Mouse (Mus musculus): Measurements from ENCODE around the gene Ift80.

Ift80 gene

DNA sequence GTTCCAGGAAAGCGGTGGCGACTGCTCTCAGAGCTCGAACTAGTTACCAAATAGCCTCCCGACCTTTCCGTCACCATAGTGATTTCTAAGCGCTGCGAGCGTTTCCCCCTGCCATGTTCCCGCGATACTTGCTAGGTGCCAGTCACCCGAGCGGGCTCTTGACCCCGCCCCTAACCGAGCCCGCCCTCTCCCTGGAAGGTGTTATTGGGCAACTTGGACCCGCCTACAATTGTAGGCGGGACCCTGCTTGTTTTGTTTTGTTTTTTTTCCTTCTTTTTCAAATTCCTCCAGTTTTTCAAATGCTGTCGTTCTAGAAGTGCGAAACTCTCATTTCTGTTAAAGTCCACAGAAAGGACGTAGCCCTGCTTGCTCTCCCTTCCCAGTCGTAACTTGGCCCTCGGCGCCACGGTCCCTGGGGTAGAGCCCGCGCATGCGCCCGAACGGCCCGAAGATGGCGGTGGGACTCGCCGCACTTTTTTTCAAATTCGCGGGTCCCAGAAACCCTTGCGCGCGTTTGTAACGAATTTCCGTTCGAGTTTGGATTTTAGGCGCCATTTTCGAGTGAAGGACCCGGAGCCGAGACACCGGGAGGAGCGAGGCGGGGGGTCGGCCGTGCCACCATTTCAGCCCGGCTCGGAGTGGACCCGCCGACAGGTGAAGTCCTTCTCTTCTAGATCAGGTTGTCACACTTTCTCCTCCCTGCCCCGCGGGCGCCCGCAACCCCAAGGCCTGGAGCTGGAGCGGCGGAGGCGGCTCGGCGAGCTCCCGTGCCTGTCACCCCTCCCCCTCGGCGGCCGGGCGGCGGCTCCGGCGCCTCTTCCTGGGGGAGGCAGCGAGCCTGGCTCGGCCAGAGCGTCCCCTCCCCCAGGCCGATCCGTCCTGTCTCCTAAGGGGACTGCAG, at the start of gene Ift80, which contains the start of gene Smc4:
TSS of gene Ift80 (minus strand) at position 134 of the 901 bp plus-strand sequence.
TSS of gene Smc4 (plus strand) at position 302 of the 901 bp plus-strand sequence.
- Histone ChIP-seq H3K27me3 (ENCODE audit: insufficient read depth, low read length) (no peaks in the 10 kb centered on the region), H3K9me3 (ENCODE audit: low read length) (no peaks in the 10 kb centered on the region), H3K4me1 (replicated peaks; ENCODE audit: low read depth, low read length) (peaks cover 27% of the 10 kb centered on the region), H3K36me3 (ENCODE audit: insufficient read depth, low read length) (peaks cover 31% of the 10 kb centered on the region), H3K4me3 (replicated peaks; ENCODE audit: low read length) (peak within 1 kb of the TSS; percentile 100)
- TF ChIP-seq NANOG (IDR thresholded peaks at IDR 0.05; ENCODE audit: borderline replicate concordance, low read length) (no peak), CTCF (conservative IDR thresholded peaks at IDR 0.05; ENCODE audit: low read length) (no peak), POU5F1 (IDR thresholded peaks at IDR 0.05; ENCODE audit: borderline replicate concordance, low read length) (no peak)

DNA sequence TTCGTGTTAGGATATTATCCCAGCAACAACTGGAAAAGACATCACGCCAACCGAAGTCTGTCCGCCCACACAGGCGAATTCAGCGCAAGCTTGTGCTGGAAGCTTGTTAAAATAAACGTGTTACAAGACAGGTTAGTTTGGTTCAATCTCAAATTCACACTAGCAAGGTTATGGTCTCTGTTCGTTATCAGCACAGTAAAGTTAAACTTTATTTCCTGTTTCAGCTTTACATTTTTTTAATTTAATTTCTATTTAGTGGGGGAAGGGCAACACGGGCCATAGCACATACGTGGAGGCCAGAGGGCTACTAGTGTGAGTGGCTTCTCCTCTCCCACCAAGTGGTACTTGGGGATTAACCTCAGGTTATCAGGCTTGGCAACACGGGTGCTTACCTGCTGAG, 47.5 kb upstream of the Ift80 start:
- peaks cover 7% of the 10 kb centered on the region; the same call in 1 of the 2 replicates for H3K27me3 ChIP-seq (ENCODE audit: insufficient read depth, low read length)
- H3K36me3 ChIP-seq (ENCODE audit: insufficient read depth, low read length), result no peaks in the 10 kb centered on the region
- peaks cover 8% of the 10 kb centered on the region; the same call in 1 of the 2 replicates for H3K4me1 ChIP-seq (replicated peaks; ENCODE audit: low read depth, low read length)
- no peak for TF ChIP-seq CTCF (conservative IDR thresholded peaks at IDR 0.05; ENCODE audit: low read length)
- TF ChIP-seq NANOG (IDR thresholded peaks at IDR 0.05; ENCODE audit: borderline replicate concordance, low read length), result no peak
- TF ChIP-seq POU5F1 (IDR thresholded peaks at IDR 0.05; ENCODE audit: borderline replicate concordance, low read length), result no peak
- H3K4me3 ChIP-seq (replicated peaks; ENCODE audit: low read length), result peak overlapping the region; percentile 4; the same call in 1 of the 2 replicates
- no peaks in the 10 kb centered on the region for H3K9me3 ChIP-seq (ENCODE audit: low read length)

DNA sequence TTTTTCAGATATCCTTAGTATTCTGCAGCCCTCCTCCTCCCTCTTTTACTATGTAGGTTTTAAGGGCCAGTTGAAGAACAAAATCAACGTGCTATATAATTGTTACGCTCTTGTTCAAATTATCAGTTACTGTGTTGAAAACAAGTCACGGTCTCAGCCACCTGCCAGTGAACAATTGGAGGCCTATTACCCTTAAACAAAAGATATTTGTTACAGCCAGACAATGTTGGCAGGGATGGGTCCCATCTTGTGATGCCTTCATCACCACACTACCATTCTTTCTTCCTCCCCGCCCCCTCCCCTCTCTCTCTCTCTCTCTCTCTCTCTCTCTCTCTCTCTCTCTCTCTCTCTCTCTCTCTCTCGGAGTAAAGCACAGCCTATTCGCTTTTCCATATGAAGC, 44.6 kb upstream of the Ift80 start:
- H3K9me3 ChIP-seq (ENCODE audit: low read length), result no peaks in the 10 kb centered on the region
- TF ChIP-seq CTCF (conservative IDR thresholded peaks at IDR 0.05; ENCODE audit: low read length), result no peak
- no peak for TF ChIP-seq NANOG (IDR thresholded peaks at IDR 0.05; ENCODE audit: borderline replicate concordance, low read length)
- TF ChIP-seq POU5F1 (IDR thresholded peaks at IDR 0.05; ENCODE audit: borderline replicate concordance, low read length), result no peak
- peaks cover 26% of the 10 kb centered on the region for H3K4me1 ChIP-seq (replicated peaks; ENCODE audit: low read depth, low read length)
- H3K27me3 ChIP-seq (ENCODE audit: insufficient read depth, low read length), result 0 out of 2 replicates have a peak, but pooled peaks cover 2% of the 10 kb centered on the region
- no peak overlapping the region for H3K4me3 ChIP-seq (replicated peaks; ENCODE audit: low read length)
- no peaks in the 10 kb centered on the region for H3K36me3 ChIP-seq (ENCODE audit: insufficient read depth, low read length)

DNA sequence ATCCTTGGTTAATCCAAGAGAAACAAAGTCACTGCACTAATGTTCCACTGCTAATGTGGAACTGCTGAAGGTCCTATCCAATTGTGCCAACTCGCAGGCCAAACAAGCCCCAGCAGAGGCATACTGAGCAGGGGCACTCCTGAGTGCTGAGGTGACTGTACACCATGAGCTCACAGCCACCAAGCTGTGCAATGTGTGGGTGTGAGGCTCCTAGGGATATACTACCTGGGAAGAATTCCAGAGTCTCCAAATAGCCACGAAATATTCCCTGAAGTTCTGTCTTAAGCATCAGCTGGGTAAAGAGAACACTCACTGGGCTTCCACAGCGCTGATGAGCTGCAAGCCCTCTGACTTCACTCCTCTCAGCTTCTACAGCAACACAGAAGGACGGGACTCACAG, 43.3 kb upstream of the Ift80 start:
- H3K4me3 ChIP-seq (replicated peaks; ENCODE audit: low read length), result no peak overlapping the region
- peaks cover 33% of the 10 kb centered on the region for H3K4me1 ChIP-seq (replicated peaks; ENCODE audit: low read depth, low read length)
- TF ChIP-seq CTCF (conservative IDR thresholded peaks at IDR 0.05; ENCODE audit: low read length), result no peak
- no peak for TF ChIP-seq NANOG (IDR thresholded peaks at IDR 0.05; ENCODE audit: borderline replicate concordance, low read length)
- TF ChIP-seq POU5F1 (IDR thresholded peaks at IDR 0.05; ENCODE audit: borderline replicate concordance, low read length), result no peak
- H3K27me3 ChIP-seq (ENCODE audit: insufficient read depth, low read length), result 0 out of 2 replicates have a peak, but pooled peaks cover 2% of the 10 kb centered on the region
- no peaks in the 10 kb centered on the region for H3K9me3 ChIP-seq (ENCODE audit: low read length)
- H3K36me3 ChIP-seq (ENCODE audit: insufficient read depth, low read length), result peaks cover 7% of the 10 kb centered on the region

DNA sequence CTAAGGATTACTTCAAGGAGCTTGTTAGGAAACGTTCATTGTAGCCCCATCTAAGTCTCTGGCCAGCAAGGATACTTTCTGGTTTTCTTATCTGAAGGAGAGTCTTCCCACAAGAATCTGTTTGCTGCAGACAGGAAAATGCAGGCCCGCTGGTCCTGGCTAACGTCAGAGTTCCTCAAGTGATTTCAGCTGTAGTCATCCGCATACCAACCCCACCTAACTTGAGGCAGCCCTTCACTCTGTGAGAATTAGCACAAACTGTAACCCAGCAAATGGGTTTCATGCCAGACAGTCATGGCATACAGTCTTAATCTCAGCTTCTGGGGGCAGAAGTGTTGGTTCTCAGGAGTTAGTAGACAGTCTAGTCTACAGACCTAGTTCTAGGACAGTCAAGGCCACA, 42.1 kb upstream of the Ift80 start:
- TF ChIP-seq NANOG (IDR thresholded peaks at IDR 0.05; ENCODE audit: borderline replicate concordance, low read length) (no peak), CTCF (conservative IDR thresholded peaks at IDR 0.05; ENCODE audit: low read length) (no peak), POU5F1 (IDR thresholded peaks at IDR 0.05; ENCODE audit: borderline replicate concordance, low read length) (no peak)
- Histone ChIP-seq H3K4me3 (replicated peaks; ENCODE audit: low read length) (no peak overlapping the region), H3K27me3 (ENCODE audit: insufficient read depth, low read length) (0 out of 2 replicates have a peak, but pooled peaks cover 2% of the 10 kb centered on the region), H3K4me1 (replicated peaks; ENCODE audit: low read depth, low read length) (peaks cover 38% of the 10 kb centered on the region), H3K9me3 (ENCODE audit: low read length) (no peaks in the 10 kb centered on the region), H3K36me3 (ENCODE audit: insufficient read depth, low read length) (peaks cover 15% of the 10 kb centered on the region)

DNA sequence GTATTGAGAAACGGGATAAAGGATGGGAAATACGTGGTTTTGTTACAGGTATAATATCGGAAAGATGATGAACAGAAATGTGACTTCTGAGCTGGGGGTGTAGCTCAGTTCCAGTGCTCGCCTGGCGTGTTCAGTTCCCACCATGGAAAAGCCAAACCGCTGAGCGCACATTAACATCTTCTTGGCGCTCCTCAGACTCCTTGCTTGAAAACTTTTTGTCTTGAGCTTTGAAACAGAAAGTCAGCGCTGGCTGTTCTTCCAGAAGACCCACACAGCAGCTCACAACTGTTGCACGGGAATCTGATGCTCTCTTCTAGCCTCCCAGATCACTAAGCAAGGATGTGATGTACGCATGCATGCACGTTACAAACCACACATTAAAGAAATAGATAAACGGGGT, 41.4 kb upstream of the Ift80 start:
- Histone ChIP-seq H3K36me3 (ENCODE audit: insufficient read depth, low read length) (peaks cover 22% of the 10 kb centered on the region), H3K4me3 (replicated peaks; ENCODE audit: low read length) (peak overlapping the region; percentile 96), H3K9me3 (ENCODE audit: low read length) (no peaks in the 10 kb centered on the region), H3K4me1 (replicated peaks; ENCODE audit: low read depth, low read length) (peaks cover 43% of the 10 kb centered on the region), H3K27me3 (ENCODE audit: insufficient read depth, low read length) (0 out of 2 replicates have a peak, but pooled peaks cover 2% of the 10 kb centered on the region)
- TF ChIP-seq CTCF (conservative IDR thresholded peaks at IDR 0.05; ENCODE audit: low read length) (no peak), POU5F1 (IDR thresholded peaks at IDR 0.05; ENCODE audit: borderline replicate concordance, low read length) (no peak), NANOG (IDR thresholded peaks at IDR 0.05; ENCODE audit: borderline replicate concordance, low read length) (no peak)

DNA sequence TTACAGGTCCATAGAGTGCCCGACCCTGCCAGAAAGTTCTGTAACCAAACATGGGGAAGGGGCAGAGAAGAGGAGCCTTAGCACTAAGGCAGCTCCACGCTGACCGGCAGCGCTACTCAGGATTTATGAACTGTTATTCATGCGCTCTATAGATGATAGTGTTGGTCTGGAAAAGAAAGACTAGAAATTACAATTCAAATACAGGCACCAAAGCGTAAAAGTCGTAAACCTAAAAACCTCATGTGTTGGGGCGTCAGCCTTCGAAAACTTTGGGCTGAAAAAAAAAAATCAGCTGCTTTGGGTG, 41.0 kb upstream of the Ift80 start:
- Histone ChIP-seq H3K36me3 (ENCODE audit: insufficient read depth, low read length) (peaks cover 26% of the 10 kb centered on the region), H3K4me1 (replicated peaks; ENCODE audit: low read depth, low read length) (peaks cover 47% of the 10 kb centered on the region), H3K27me3 (ENCODE audit: insufficient read depth, low read length) (0 out of 2 replicates have a peak, but pooled peaks cover 2% of the 10 kb centered on the region), H3K4me3 (replicated peaks; ENCODE audit: low read length) (peak overlapping the region; percentile 96), H3K9me3 (ENCODE audit: low read length) (no peaks in the 10 kb centered on the region)
- TF ChIP-seq NANOG (IDR thresholded peaks at IDR 0.05; ENCODE audit: borderline replicate concordance, low read length), result no peak
- no peak for TF ChIP-seq CTCF (conservative IDR thresholded peaks at IDR 0.05; ENCODE audit: low read length)
- no peak for TF ChIP-seq POU5F1 (IDR thresholded peaks at IDR 0.05; ENCODE audit: borderline replicate concordance, low read length)

DNA sequence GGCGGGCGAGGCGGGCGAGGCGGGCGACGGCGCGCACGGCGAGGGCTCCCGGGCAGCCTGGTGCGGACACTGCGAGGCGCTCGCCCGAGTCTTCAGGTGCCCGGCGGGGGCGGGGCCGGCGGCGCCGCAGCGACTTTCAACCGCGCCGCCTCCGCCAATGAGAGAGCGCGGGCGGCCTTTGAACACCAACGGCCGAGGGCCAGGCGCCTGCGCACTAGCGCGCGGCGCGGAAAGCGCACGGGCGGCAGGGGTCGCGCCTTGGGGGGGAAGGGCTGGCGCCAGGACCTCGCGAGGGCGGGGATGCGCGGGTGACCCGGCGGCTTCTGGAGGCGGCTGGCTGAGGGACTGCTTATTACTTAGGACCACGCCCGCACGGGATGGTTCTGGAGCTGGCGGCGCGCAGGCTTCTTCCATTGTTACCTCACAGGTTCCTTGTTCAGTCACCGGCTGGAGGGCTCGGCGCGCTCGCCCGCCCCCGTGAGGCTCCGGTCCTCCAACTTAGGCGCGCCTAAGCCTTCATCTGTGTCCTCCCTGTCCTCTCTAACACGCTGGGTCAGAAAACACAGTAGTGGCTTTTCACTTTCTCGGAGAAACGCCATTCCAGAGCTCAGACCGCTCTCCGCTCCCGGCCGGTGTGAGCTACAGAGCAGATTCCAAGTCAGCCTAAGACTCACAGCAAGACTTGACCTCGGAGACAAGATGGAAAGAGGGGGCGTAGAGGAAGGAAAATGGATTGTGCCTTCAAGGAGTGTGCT, 40.5 kb upstream of the Ift80 start, which contains the start of gene Trim59:
TSS of gene Trim59 (minus strand) at position 111 of the 755 bp plus-strand sequence.
- Histone ChIP-seq H3K4me1 (replicated peaks; ENCODE audit: low read depth, low read length) (peaks cover 52% of the 10 kb centered on the region), H3K27me3 (ENCODE audit: insufficient read depth, low read length) (0 out of 2 replicates have a peak, but pooled peaks cover under 1% of the 10 kb centered on the region), H3K4me3 (replicated peaks; ENCODE audit: low read length) (peak within 1 kb of the TSS; percentile 96), H3K9me3 (ENCODE audit: low read length) (no peaks in the 10 kb centered on the region), H3K36me3 (ENCODE audit: insufficient read depth, low read length) (peaks cover 32% of the 10 kb centered on the region)
- TF ChIP-seq POU5F1 (IDR thresholded peaks at IDR 0.05; ENCODE audit: borderline replicate concordance, low read length) (no peak), CTCF (conservative IDR thresholded peaks at IDR 0.05; ENCODE audit: low read length) (no peak), NANOG (IDR thresholded peaks at IDR 0.05; ENCODE audit: borderline replicate concordance, low read length) (no peak)
